Mouse (Mus musculus): ENCODE measurements around the gene Porcn. TPM values are rescaled to one million over a fixed set of nuclear protein-coding genes. Genes with fewer than 3 reads are reported as not detected.

Porcn gene
- total RNA-seq (2014; fragmentation: Nextera tagmentation) (4.6 and 5.5 TPM in 2 replicates), total RNA-seq (2017) (0.22 and 0.81 TPM in 2 replicates), polyA plus RNA-seq (2012) (2.6 and 2.7 TPM in 2 replicates)

- Histone ChIP-seq H3K9me3 (replicated peaks) (no peaks in the 10 kb centered on the region), H3K4me3 (ENCODE audit: low read depth, low read length) (peak within 1 kb of the TSS; percentile 72), H3K27me3 (ENCODE audit: insufficient read depth, low read length) (peaks cover 4% of the 10 kb centered on the region; the same call in 1 of the 2 replicates), H3K4me1 (ENCODE audit: insufficient read depth, low read depth, low read length) (peaks cover 25% of the 10 kb centered on the region), H3K36me3 (replicated peaks) (no peaks in the 10 kb centered on the region)
- peak; percentile 84 for DNase-seq (ENCODE audit: low spot score)
- TF ChIP-seq TAL1 (conservative IDR thresholded peaks at IDR 0.05; ENCODE audit: low read depth, low read length) (no peak), GATA2 (IDR thresholded peaks at IDR 0.05; ENCODE audit: borderline replicate concordance, low read depth, low read length) (no peak), CTCF (IDR thresholded peaks at IDR 0.05; ENCODE audit: low read depth, low read length) (no peak), GATA1 (IDR thresholded peaks at IDR 0.05; ENCODE audit: borderline replicate concordance, low read length) (no peak), POLR2AphosphoS5 (IDR thresholded peaks at IDR 0.05; ENCODE audit: insufficient replicate concordance, low read depth, low read length) (no peak)
- peak; percentile 66 for ATAC-seq (ENCODE audit: extremely low read depth, insufficient number of reproducible peaks, low FRiP score, poor library complexity, severe bottlenecking)
Measured at GRCm38 (mm10) chrX:8206015-8206693, at the start of gene Porcn. Porcn (minus strand) TSS chrX:8206525.

- Histone ChIP-seq H3K4me1 (ENCODE audit: insufficient read depth, low read depth, low read length) (peaks cover 8% of the 10 kb centered on the region), H3K27me3 (ENCODE audit: insufficient read depth, low read length) (no peaks in the 10 kb centered on the region), H3K36me3 (replicated peaks) (peaks cover 2% of the 10 kb centered on the region), H3K9me3 (replicated peaks) (no peaks in the 10 kb centered on the region), H3K4me3 (ENCODE audit: low read depth, low read length) (no peak overlapping the region)
- DNase-seq (ENCODE audit: low spot score) (no peak), ATAC-seq (ENCODE audit: extremely low read depth, insufficient number of reproducible peaks, low FRiP score, poor library complexity, severe bottlenecking) (no peak)
- TF ChIP-seq TAL1 (conservative IDR thresholded peaks at IDR 0.05; ENCODE audit: low read depth, low read length) (no peak), GATA2 (IDR thresholded peaks at IDR 0.05; ENCODE audit: borderline replicate concordance, low read depth, low read length) (no peak), POLR2AphosphoS5 (IDR thresholded peaks at IDR 0.05; ENCODE audit: insufficient replicate concordance, low read depth, low read length) (no peak), GATA1 (IDR thresholded peaks at IDR 0.05; ENCODE audit: borderline replicate concordance, low read length) (no peak)
Measured at GRCm38 (mm10) chrX:8255807-8256206, 49.5 kb upstream of the Porcn start.

GRCm38 (mm10) chrX:8253711-8254110 is 47.4 kb upstream of the Porcn start:
- Histone ChIP-seq H3K4me3 (ENCODE audit: low read depth, low read length) (no peak overlapping the region), H3K27me3 (ENCODE audit: insufficient read depth, low read length) (no peaks in the 10 kb centered on the region), H3K36me3 (replicated peaks) (peaks cover 21% of the 10 kb centered on the region), H3K9me3 (replicated peaks) (no peaks in the 10 kb centered on the region), H3K4me1 (ENCODE audit: insufficient read depth, low read depth, low read length) (peaks cover 13% of the 10 kb centered on the region)
- ATAC-seq (ENCODE audit: extremely low read depth, insufficient number of reproducible peaks, low FRiP score, poor library complexity, severe bottlenecking) (no peak), DNase-seq (ENCODE audit: low spot score) (no peak)
- TF ChIP-seq GATA1 (IDR thresholded peaks at IDR 0.05; ENCODE audit: borderline replicate concordance, low read length) (no peak), TAL1 (conservative IDR thresholded peaks at IDR 0.05; ENCODE audit: low read depth, low read length) (no peak), CTCF (IDR thresholded peaks at IDR 0.05; ENCODE audit: low read depth, low read length) (no peak), POLR2AphosphoS5 (IDR thresholded peaks at IDR 0.05; ENCODE audit: insufficient replicate concordance, low read depth, low read length) (no peak), GATA2 (IDR thresholded peaks at IDR 0.05; ENCODE audit: borderline replicate concordance, low read depth, low read length) (no peak)

DNA sequence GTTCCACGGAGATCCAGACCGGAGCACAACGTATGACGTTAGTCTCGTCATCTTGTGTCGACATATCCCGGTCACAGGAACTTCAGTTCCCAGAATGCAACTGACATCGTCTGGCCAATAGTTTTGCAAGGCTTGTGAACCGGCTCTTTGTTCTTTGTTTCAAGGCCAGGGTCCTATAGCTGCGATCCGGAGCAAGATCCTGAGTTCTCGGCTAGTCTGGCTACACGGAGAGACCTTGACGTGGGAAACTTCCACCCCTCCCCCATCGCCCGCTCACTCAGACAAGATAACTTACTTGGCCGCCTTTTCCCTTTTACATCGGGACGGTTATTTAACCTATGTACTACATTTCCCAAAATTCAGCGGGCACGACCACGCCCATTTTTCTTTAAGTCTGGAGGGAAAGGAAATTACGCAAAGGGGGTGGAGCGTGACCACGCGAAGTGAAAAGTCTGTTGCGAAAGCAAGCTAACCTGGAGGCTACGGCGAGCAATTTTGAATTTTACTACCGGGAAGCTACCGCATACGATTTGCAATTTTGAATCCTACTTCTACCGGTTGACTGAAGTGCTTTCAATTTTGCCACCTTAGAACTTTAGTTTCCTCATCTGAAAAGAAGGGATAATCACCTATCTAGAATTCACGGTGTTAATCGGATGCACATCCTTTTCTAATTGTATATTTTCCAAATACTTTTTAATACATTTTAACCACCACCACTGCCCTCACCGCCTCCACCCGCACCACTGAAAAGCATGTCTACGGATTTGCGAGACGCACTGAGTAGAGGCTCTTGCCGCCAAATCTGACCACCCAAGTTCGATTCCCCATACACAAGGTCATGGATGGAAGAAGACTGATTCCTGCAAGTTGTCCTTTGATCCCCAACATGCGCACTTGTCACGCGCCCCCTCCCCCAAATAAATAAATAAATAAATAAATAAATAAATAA is 46.3 kb upstream of the Porcn start, which contains the start of gene Ftsj1:
Ftsj1 (minus strand) TSS at position 73 of the 952 bp plus-strand sequence.
- Histone ChIP-seq H3K4me1 (ENCODE audit: insufficient read depth, low read depth, low read length) (peaks cover 13% of the 10 kb centered on the region), H3K9me3 (replicated peaks) (no peaks in the 10 kb centered on the region), H3K27me3 (ENCODE audit: insufficient read depth, low read length) (no peaks in the 10 kb centered on the region), H3K36me3 (replicated peaks) (peaks cover 28% of the 10 kb centered on the region), H3K4me3 (ENCODE audit: low read depth, low read length) (peak within 1 kb of the TSS; percentile 72)
- ATAC-seq (ENCODE audit: extremely low read depth, insufficient number of reproducible peaks, low FRiP score, poor library complexity, severe bottlenecking) (peak; percentile 86), DNase-seq (ENCODE audit: low spot score) (peak; percentile 53)
- no peak for TF ChIP-seq CTCF (IDR thresholded peaks at IDR 0.05; ENCODE audit: low read depth, low read length)
- no peak for TF ChIP-seq TAL1 (conservative IDR thresholded peaks at IDR 0.05; ENCODE audit: low read depth, low read length)
- no peak for TF ChIP-seq POLR2AphosphoS5 (IDR thresholded peaks at IDR 0.05; ENCODE audit: insufficient replicate concordance, low read depth, low read length)
- no peak for TF ChIP-seq GATA2 (IDR thresholded peaks at IDR 0.05; ENCODE audit: borderline replicate concordance, low read depth, low read length)
- TF ChIP-seq GATA1 (IDR thresholded peaks at IDR 0.05; ENCODE audit: borderline replicate concordance, low read length), result no peak

- peaks cover 13% of the 10 kb centered on the region for H3K4me1 ChIP-seq (ENCODE audit: insufficient read depth, low read depth, low read length)
- H3K4me3 ChIP-seq (ENCODE audit: low read depth, low read length), result peak overlapping the region; percentile 72
- H3K36me3 ChIP-seq (replicated peaks), result peaks cover 33% of the 10 kb centered on the region
- TF ChIP-seq GATA1 (IDR thresholded peaks at IDR 0.05; ENCODE audit: borderline replicate concordance, low read length), result no peak
- TF ChIP-seq GATA2 (IDR thresholded peaks at IDR 0.05; ENCODE audit: borderline replicate concordance, low read depth, low read length), result no peak
- no peak for TF ChIP-seq POLR2AphosphoS5 (IDR thresholded peaks at IDR 0.05; ENCODE audit: insufficient replicate concordance, low read depth, low read length)
- TF ChIP-seq TAL1 (conservative IDR thresholded peaks at IDR 0.05; ENCODE audit: low read depth, low read length), result no peak
- TF ChIP-seq CTCF (IDR thresholded peaks at IDR 0.05; ENCODE audit: low read depth, low read length), result no peak
- ATAC-seq (ENCODE audit: extremely low read depth, insufficient number of reproducible peaks, low FRiP score, poor library complexity, severe bottlenecking) (0 out of 2 replicates have a peak, but pooled peaks have one; percentile 10), DNase-seq (ENCODE audit: low spot score) (no peak)
- H3K27me3 ChIP-seq (ENCODE audit: insufficient read depth, low read length), result no peaks in the 10 kb centered on the region
- H3K9me3 ChIP-seq (replicated peaks), result no peaks in the 10 kb centered on the region
Measured at GRCm38 (mm10) chrX:8251789-8252333, 45.5 kb upstream of the Porcn start.

Data from G1E (cell line).